Mouse (Mus musculus): ENCODE measurements around the gene Olfr1324.
"Not testable (repeated sequence)": the region's sequence is repeated elsewhere in the genome, so short reads cannot be mapped to it uniquely, and the experiment has no call there.

Olfr1324 gene

DNA sequence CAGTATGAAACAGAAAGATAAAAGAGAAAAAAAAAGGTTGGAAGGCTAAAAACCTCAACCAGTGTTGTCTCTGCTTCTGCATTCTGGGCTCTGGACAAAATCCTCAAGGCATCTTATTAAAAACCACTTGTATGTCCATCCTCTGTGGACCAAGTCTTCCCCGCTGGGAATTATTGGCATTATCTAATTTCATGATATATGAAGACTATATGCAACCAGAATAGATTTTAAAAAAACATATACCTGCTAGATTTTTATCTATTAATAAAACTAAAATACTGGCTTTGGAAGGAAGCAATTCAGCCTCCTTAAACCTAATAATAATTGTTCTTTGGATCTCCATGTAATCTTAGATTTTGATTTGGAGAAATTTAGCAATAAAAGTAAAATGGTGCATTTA, at the start of gene Olfr1324:
TSS of gene Olfr1324 (minus strand) at position 101 of the 400 bp plus-strand sequence.
- no peak for DNase-seq (ENCODE audit: low spot score in 2 of 2)

GRCm38 (mm10) chrX:50470341-50470740, 42.0 kb upstream of the Olfr1324 start:
- DNase-seq (ENCODE audit: low spot score in 2 of 2), result not testable (repeated sequence)

DNA sequence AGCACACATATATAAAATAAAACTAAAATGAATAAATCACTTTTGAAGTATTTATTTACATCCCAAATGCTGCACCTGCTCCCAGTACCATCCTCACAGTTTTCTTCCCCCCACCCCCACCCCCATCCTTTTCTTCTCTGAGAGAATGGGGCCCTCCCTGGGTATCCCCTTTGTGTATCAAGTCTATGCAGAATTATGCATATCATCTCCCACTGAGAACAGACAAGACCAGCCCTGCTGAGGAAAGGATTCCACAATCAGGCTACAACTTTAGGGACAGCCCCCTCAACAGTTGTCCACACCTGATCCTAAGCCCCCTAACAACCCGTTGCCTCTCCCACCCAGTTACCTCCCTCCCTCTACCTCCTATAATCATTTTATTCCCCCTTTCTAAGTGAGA, 27.8 kb upstream of the Olfr1324 start:
- DNase-seq (ENCODE audit: low spot score in 2 of 2), result no peak

- no peak for DNase-seq (ENCODE audit: low spot score in 2 of 2)
Observed at GRCm38 (mm10) chrX:50443352-50443751, 15.1 kb upstream of the Olfr1324 start.

- DNase-seq (ENCODE audit: low spot score in 2 of 2), result peak in 1 of 2 experiments; percentile 19
Observed at GRCm38 (mm10) chrX:50442696-50443095, 14.4 kb upstream of the Olfr1324 start.

DNA sequence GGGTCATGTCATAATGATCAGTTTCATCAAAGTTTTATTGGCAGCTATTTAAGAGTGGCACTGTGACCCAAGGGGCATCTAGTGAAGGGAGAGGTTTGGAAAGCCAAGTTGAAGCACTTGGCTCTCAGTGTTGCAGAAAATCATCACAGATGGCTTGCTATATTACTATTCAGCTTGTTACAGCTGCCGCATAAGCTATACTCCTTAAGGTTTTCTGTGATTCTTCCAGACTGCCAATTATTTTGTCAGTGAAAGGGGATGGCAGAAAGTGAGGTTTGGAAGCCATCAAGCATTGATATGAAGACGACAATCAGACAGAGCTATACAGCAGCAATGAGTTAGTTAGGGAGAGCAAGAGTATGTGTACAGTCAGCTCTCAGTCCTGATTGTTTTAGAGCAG, 4.2 kb upstream of the Olfr1324 start:
- no peak for DNase-seq (ENCODE audit: low spot score in 2 of 2)

- DNase-seq (ENCODE audit: low spot score in 2 of 2), result no peak
Observed at GRCm38 (mm10) chrX:50427712-50428328, 478 bp downstream of the Olfr1324 start.

GRCm38 (mm10) chrX:50425899-50426436, 2.3 kb downstream of the Olfr1324 start:
- peak in 1 of 2 experiments; percentile 21 for DNase-seq (ENCODE audit: low spot score in 2 of 2)

GRCm38 (mm10) chrX:50410361-50410760, 17.9 kb downstream of the Olfr1324 start:
- not testable (repeated sequence) for DNase-seq (ENCODE audit: low spot score in 2 of 2)

- DNase-seq (ENCODE audit: low spot score in 2 of 2), result not testable (repeated sequence)
Observed at GRCm38 (mm10) chrX:50390616-50391015, 37.7 kb downstream of the Olfr1324 start.

DNA sequence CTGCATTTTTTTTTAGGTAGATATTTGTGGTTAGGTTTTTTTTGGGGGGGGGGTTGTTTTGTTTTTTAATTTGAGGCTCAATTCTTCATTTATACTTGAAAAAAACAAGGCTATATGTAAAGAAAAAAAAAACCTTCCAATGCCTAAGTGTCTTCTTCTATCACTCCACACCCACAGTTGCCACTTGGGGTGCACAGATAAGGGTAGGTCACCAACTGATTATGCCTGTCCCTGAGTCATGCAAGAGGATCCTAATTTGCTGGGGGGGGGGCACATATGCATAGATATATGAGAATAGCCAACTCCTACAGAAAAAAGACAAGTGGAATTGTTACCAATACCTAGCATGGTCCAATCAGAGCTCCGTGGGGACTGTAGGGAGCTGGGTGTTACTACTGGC, 53.3 kb downstream of the Olfr1324 start:
- no peak for DNase-seq (ENCODE audit: low spot score in 2 of 2)

Data from right cerebral cortex, postnatal 10 days (tissue).